Mouse (Mus musculus) heart, adult 2 months (tissue): ENCODE data around the gene Gm20388.

Experiments used
- CTCF ChIP-seq: fragments of 200-600 bp; IDR thresholded peaks from 2 replicates; pipeline ENCODE4 v1.8.1; 2022; ENCODE audit warnings: antibody characterized with exemption, mild to moderate bottlenecking, moderate library complexity
- EP300 ChIP-seq: fragments of 200-500 bp; IDR thresholded peaks from 2 replicates; pipeline ENCODE4 v1.6.1; 2011; ENCODE audit warnings: low read depth, low read length, control low read depth; ENCODE audit not compliant: insufficient read depth
- POLR2A ChIP-seq: fragments of 200-500 bp; IDR thresholded peaks from 2 replicates; pipeline ENCODE4 v1.6.1; 2011; ENCODE audit warnings: mild to moderate bottlenecking, low read depth, low read length, control low read depth; ENCODE audit not compliant: insufficient read depth

DNA sequence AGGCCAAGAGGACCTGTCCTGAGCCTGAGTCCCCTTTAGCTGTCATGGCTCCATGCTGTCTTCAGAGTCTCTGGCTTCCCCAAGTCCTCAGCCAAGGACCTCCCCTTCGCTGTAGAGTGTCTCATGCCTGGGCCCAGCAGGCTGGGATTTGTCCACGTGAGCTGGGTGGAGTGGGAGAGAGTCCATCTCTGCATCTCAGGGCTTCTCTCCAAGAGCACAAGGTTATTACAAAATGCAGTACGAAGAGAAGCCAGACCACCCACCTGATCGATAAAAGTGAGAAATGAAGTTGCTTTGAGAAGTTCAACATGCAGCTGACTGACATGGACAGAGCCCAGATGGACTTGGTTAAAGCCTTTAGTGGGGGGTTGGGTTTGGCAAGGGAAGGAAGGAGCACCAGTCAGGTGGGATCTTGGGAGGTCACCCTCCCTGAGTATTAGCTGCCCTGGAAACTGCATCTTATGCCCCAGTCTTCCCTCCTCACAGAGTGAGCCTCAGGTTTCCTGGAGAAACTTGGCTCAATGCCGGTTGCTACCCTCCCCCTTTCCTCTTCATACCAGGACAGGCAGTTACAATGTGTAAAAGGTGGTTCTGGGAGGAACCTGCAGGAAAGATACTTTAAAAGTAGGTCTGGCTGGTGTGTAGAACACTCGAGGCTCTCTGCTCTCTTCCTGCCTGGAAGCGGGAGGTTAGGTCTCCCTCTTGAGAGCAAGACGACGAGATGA, 2705.7 kb downstream of the Gm20388 start:
- no peak for TF ChIP-seq CTCF
- no peak for TF ChIP-seq POLR2A
- TF ChIP-seq EP300 = no peak
